Mouse (Mus musculus) lung, postnatal 0 days (tissue): Measurements from ENCODE around the gene Large1.

Source experiments
- CTCF ChIP-seq: IDR thresholded peaks from 2 replicates; pipeline ENCODE4 v1.5.1; 2016; ENCODE audit warnings: antibody characterized with exemption, mild to moderate bottlenecking
- EP300 ChIP-seq: IDR thresholded peaks from 2 replicates; pipeline ENCODE4 v1.6.1; 2016; ENCODE audit warnings: antibody characterized with exemption, mild to moderate bottlenecking, control low read depth

GRCm38 (mm10) chr8:73293655-73294054, 59.7 kb downstream of the Large1 start:
- no peak for TF ChIP-seq EP300
- TF ChIP-seq CTCF, result no peak
